ENCODE assay signal across 1 mouse cellular context in the genomic region with DNA sequence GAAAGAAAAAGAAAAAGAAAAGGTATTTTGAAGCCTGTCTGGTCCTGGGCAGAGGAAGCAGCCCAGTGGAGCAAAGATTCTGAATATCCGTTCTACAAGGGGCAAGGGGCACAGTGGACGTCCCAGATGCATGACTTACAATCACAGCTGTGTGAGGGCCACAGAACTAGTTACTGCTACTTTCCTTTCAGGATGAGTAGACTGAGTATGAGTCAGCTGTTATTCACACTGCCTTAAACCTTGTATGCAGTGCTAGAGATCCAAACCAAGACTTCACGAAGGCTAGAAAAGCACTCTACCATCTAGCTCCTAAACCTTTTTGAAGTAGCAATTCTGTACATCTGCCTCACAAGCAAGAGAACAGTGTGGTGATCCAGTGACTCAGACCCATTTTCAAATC.
A peak's percentile ranks its signal among the peaks of the same experiment; 100 is the strongest.
TF ChIP-seq lines count a peak whose summit lies in the region.

No protein-coding gene starts in this region.

TF ChIP-seq in MEL, 35 proteins besides CTCF, POLR2A, EP300 and RAD21 (continued from another document):
- TF ChIP-seq MAX (IDR thresholded peaks at IDR 0.05; ENCODE audit: low read length) (no peak), GATA1 (IDR thresholded peaks at IDR 0.05; ENCODE audit: low read depth, low read length) (no peak), POLR2AphosphoS2 (IDR thresholded peaks at IDR 0.05; ENCODE audit: low read length) (no peak), SIN3A (IDR thresholded peaks at IDR 0.05; ENCODE audit: low read length) (0 out of 2 replicates have a peak, but pooled peaks have one; percentile 37), HCFC1 (IDR thresholded peaks at IDR 0.05; ENCODE audit: low read depth, low read length) (no peak), TAL1 (IDR thresholded peaks at IDR 0.05; ENCODE audit: low read length) (no peak), MXI1 (IDR thresholded peaks at IDR 0.05; ENCODE audit: low read depth, low read length) (peak; percentile 43; the same call in 1 of the 2 replicates), ELF1 (IDR thresholded peaks at IDR 0.05; ENCODE audit: low read depth, low read length) (no peak), GABPA (IDR thresholded peaks at IDR 0.05; ENCODE audit: low read depth, low read length) (no peak)
TF ChIP-seq in MEL: peak in this region for 2.
